Comparison of ENCODE assay signal across 14 mouse cellular contexts in genomic region chr1:182776749-182777410, GRCm38 (mm10). TPM values are rescaled to one million over a fixed set of nuclear protein-coding genes. Genes with fewer than 3 reads are reported as not detected.
DNase-seq lines count a peak whose midpoint lies in the region; ATAC-seq and TF ChIP-seq lines count a peak whose summit lies in the region.
"Had no signal": no experiment of that assay in that cellular context is flagged by ENCODE, and none has a peak within 500 bp of the region (broad histone marks: within the 10 kb centered on the region; RNA-seq: fewer than 3 reads in every experiment).

No protein-coding gene starts in this region.

- no peak for TF ChIP-seq CTCF in thymus, adult 2 months (IDR thresholded peaks at IDR 0.05; ENCODE audit: borderline replicate concordance, control insufficient read depth, extremely low read depth, insufficient read depth, low read length, poor library complexity)

- no peaks in the 10 kb centered on the region for H3K9me3 ChIP-seq in forebrain, embryonic 10.5 days
- no peaks in the 10 kb centered on the region for H3K9me3 ChIP-seq in forebrain, embryonic 15.5 days
- H3K9me3 ChIP-seq: embryonic facial prominence, embryonic 15.5 days; stomach, embryonic 15.5 days had no signal

- no peak for ATAC-seq in forebrain, embryonic 15.5 days (replicated peaks)
- no peak for ATAC-seq in erythroid progenitor cell, adult 5-6 weeks (replicated peaks; ENCODE audit: low FRiP score, poor library complexity, severe bottlenecking)

- no peaks in the 10 kb centered on the region for H3K27me3 ChIP-seq in forebrain, embryonic 10.5 days (ENCODE audit: poor library complexity, severe bottlenecking)
- no peaks in the 10 kb centered on the region for H3K27me3 ChIP-seq in forebrain, embryonic 15.5 days
- H3K27me3 ChIP-seq in thymus, adult 2 months (ENCODE audit: control insufficient read depth, insufficient read depth, low read length), result no peaks in the 10 kb centered on the region
- H3K27me3 ChIP-seq: embryonic facial prominence, embryonic 15.5 days; stomach, embryonic 15.5 days had no signal

- TF ChIP-seq POLR2A in thymus, adult 2 months (IDR thresholded peaks at IDR 0.05; ENCODE audit: control insufficient read depth, extremely low read depth, insufficient read depth, low read length, poor library complexity), result no peak

- intact Hi-C loops in left cerebral cortex, postnatal 4 days (cut with DNase I), result no loop called here
- intact Hi-C loops in left cerebral cortex, postnatal 36 days (cut with DNase I), result no loop called here

- WGBS in forebrain, embryonic 10.5 days, result 76% methylated on average over 10 of the region's 10 CpGs
- 85% methylated on average over 10 of the region's 10 CpGs for WGBS in forebrain, embryonic 15.5 days
- 74% methylated on average over 10 of the region's 10 CpGs for WGBS in thymus, adult 2 months

- H3K9ac ChIP-seq in forebrain, embryonic 15.5 days (replicated peaks), result no peak overlapping the region
- H3K9ac ChIP-seq: embryonic facial prominence, embryonic 15.5 days; stomach, embryonic 15.5 days had no signal

- 0 out of 2 replicates have a peak overlapping the region, but pooled peaks have one; percentile 48 for H3K27ac ChIP-seq in forebrain, embryonic 10.5 days
- H3K27ac ChIP-seq in forebrain, embryonic 15.5 days (replicated peaks), result no peak overlapping the region
- H3K27ac ChIP-seq in thymus, adult 2 months (ENCODE audit: control insufficient read depth, insufficient read depth, low read length), result no peak overlapping the region
- H3K27ac ChIP-seq: embryonic facial prominence, embryonic 15.5 days; stomach, embryonic 15.5 days had no signal

- H3K4me3 ChIP-seq in forebrain, embryonic 10.5 days, result no peak overlapping the region
- H3K4me3 ChIP-seq in forebrain, embryonic 15.5 days, result no peak overlapping the region
- H3K4me3 ChIP-seq in thymus, adult 2 months (ENCODE audit: control insufficient read depth, insufficient read depth, low read length), result no peak overlapping the region
- H3K4me3 ChIP-seq: embryonic facial prominence, embryonic 15.5 days; stomach, embryonic 15.5 days had no signal

- peaks cover 6% of the 10 kb centered on the region; the same call in 1 of the 2 replicates for H3K4me1 ChIP-seq in forebrain, embryonic 10.5 days
- H3K4me1 ChIP-seq in forebrain, embryonic 15.5 days, result no peaks in the 10 kb centered on the region
- H3K4me1 ChIP-seq in thymus, adult 2 months (replicated peaks; ENCODE audit: control insufficient read depth, insufficient read depth, low read length), result no peaks in the 10 kb centered on the region
- H3K4me1 ChIP-seq: embryonic facial prominence, embryonic 15.5 days had no signal

- H3K4me2 ChIP-seq in forebrain, embryonic 15.5 days (replicated peaks), result no peak overlapping the region
- H3K4me2 ChIP-seq: embryonic facial prominence, embryonic 15.5 days; stomach, embryonic 15.5 days had no signal

- H3K36me3 ChIP-seq in forebrain, embryonic 10.5 days (replicated peaks), result no peaks in the 10 kb centered on the region
- no peaks in the 10 kb centered on the region for H3K36me3 ChIP-seq in forebrain, embryonic 15.5 days
- H3K36me3 ChIP-seq in thymus, adult 2 months (ENCODE audit: control insufficient read depth, insufficient read depth, low read length), result no peaks in the 10 kb centered on the region
- H3K36me3 ChIP-seq: embryonic facial prominence, embryonic 15.5 days; stomach, embryonic 15.5 days had no signal

- no peak for DNase-seq in forebrain, embryonic 10.5 days (ENCODE audit: extremely low spot score, low spot score)
- peak; percentile 37 for DNase-seq in left cerebral cortex, postnatal 4 days
- no peak for DNase-seq in left cerebral cortex, postnatal 36 days (ENCODE audit: low spot score in 2 of 2)
- peak; percentile 38 for DNase-seq in cerebellum, adult 8-10 months
- DNase-seq in kidney, postnatal 14 days, result peak; percentile 35
- no peak for DNase-seq in thymus, adult 2 months
- DNase-seq: liver; lung, postnatal 14 days had no signal

RNA-seq across cellular contexts. Expression of gene Susd4, which starts 13.2 kb away (rescaled TPM):
- polyA plus RNA-seq in forebrain, embryonic 10.5 days (2016; fragmentation: Nextera tagmentation; extraction: Ambion mirVana), result 10.5 and 13.9 TPM in 2 replicates
- polyA plus RNA-seq in forebrain, embryonic 15.5 days (2015; fragmentation: Nextera tagmentation; extraction: Ambion mirVana), result 33.6 and 36.7 TPM in 2 replicates
- 10 to 100 TPM; 40.2 to 49.1 TPM for total RNA-seq in left cerebral cortex, postnatal 4 days (2021)
- 100 to 1,000 TPM; 113 TPM for total RNA-seq in left cerebral cortex, postnatal 36 days (2021)
- 3.0 and 4.3 TPM in 2 replicates for polyA plus RNA-seq in thymus, adult 2 months (2012; rRNA removed)
- total RNA-seq in erythroid progenitor cell, adult 5-6 weeks (2015; ENCODE audit: low replicate concordance), result not detected in 2 replicates
- total RNA-seq in erythroid progenitor cell, adult 5-6 weeks (2017; ENCODE audit: low replicate concordance), result not detected in 2 replicates

RNA-seq across cellular contexts. Expression of gene Ccdc185, which starts 27.9 kb away (rescaled TPM):
- not detected in 2 replicates for polyA plus RNA-seq in forebrain, embryonic 10.5 days (2016; fragmentation: Nextera tagmentation; extraction: Ambion mirVana)
- not detected in 2 replicates for polyA plus RNA-seq in forebrain, embryonic 15.5 days (2015; fragmentation: Nextera tagmentation; extraction: Ambion mirVana)
- total RNA-seq in left cerebral cortex, postnatal 4 days (2021), result not detected
- total RNA-seq in left cerebral cortex, postnatal 36 days (2021), result under 1 TPM; 0.20 to 0.25 TPM
- polyA plus RNA-seq in thymus, adult 2 months (2012; rRNA removed), result 0.08 TPM in 1 of 2 replicates, not detected in the other
- not detected in 2 replicates for total RNA-seq in erythroid progenitor cell, adult 5-6 weeks (2015; ENCODE audit: low replicate concordance)
- total RNA-seq in erythroid progenitor cell, adult 5-6 weeks (2017; ENCODE audit: low replicate concordance), result not detected in 2 replicates
- total RNA-seq: ES-E14; heart, adult 8-10 months had no signal
- polyA plus RNA-seq: embryonic facial prominence, embryonic 15.5 days; stomach, embryonic 15.5 days had no signal

Comparison
In these comparisons a context has a peak if more than half of its experiments do, and no peak if none do; other contexts are left out.
1. DNase-seq: peak in left cerebral cortex, postnatal 4 days (single experiment), cerebellum, adult 8-10 months (single experiment) and kidney, postnatal 14 days (single experiment); none in forebrain, embryonic 10.5 days (single experiment), left cerebral cortex, postnatal 36 days (0 of 2) and thymus, adult 2 months (single experiment).
2. RNA of gene Susd4, which starts 13.2 kb away (total RNA-seq): 113 TPM in left cerebral cortex, postnatal 36 days and 40.2 to 49.1 TPM in left cerebral cortex, postnatal 4 days; not detected in erythroid progenitor cell, adult 5-6 weeks; every median in the first group is over 10 times any median in the second.